Mouse (Mus musculus) heart, embryonic 10.5 days (tissue): ENCODE results near the gene Tmem59. TPM values are rescaled to one million over a fixed set of nuclear protein-coding genes. Genes with fewer than 3 reads are reported as not detected.
A peak's percentile ranks its signal among the peaks of the same experiment; 100 is the strongest.

Experiments
- DNase-seq: peaks from one replicate; pipeline ENCODE4 v3.0.0-alpha.2; 2017; ENCODE audit warnings: low spot score
- H3K27ac ChIP-seq: fragments of 300-500 bp; sonication (generic); 2 replicates; pipeline ENCODE4 v1.5.1; 2016; ENCODE audit warnings: mild to moderate bottlenecking
- H3K27me3 ChIP-seq: fragments of 300-500 bp; sonication (generic); 2 replicates; pipeline ENCODE4 v1.6.1; 2016; ENCODE audit warnings: mild to moderate bottlenecking; ENCODE audit not compliant: poor library complexity, insufficient read depth, severe bottlenecking
- H3K36me3 ChIP-seq: fragments of 300-500 bp; sonication (generic); 2 replicates; pipeline ENCODE4 v1.6.1; 2016; ENCODE audit warnings: mild to moderate bottlenecking, moderate library complexity
- H3K4me1 ChIP-seq: fragments of 300-500 bp; sonication (generic); 2 replicates; pipeline ENCODE4 v1.6.1; 2016; ENCODE audit warnings: mild to moderate bottlenecking
- H3K4me3 ChIP-seq: fragments of 300-500 bp; sonication (generic); 2 replicates; pipeline ENCODE4 v1.5.1; 2016; ENCODE audit warnings: mild to moderate bottlenecking, moderate library complexity
- H3K9me3 ChIP-seq: fragments of 300-500 bp; sonication (generic); 2 replicates; pipeline ENCODE4 v1.6.1; 2016; ENCODE audit warnings: mild to moderate bottlenecking, moderate library complexity
- WGBS: fragments of 180-500 bp; shearing (Covaris S2); methylation state at CpG from one replicate; pipeline ENCODE4 v1.1.7; 2016; 5-methylcytosine and 5-hydroxymethylcytosine counted together
- polyA plus RNA-seq: library from polyadenylated mRNA; unstranded; fragments of >200 nt; fragmentation: Nextera tagmentation; extraction: Ambion mirVana; gene quantifications from 2 replicates; pipeline ENCODE4 v1.2.1, GENCODE M21; 2016

Gene Tmem59
- polyA plus RNA-seq, 1 experiment from 2014 or later, result 299 TPM

DNA sequence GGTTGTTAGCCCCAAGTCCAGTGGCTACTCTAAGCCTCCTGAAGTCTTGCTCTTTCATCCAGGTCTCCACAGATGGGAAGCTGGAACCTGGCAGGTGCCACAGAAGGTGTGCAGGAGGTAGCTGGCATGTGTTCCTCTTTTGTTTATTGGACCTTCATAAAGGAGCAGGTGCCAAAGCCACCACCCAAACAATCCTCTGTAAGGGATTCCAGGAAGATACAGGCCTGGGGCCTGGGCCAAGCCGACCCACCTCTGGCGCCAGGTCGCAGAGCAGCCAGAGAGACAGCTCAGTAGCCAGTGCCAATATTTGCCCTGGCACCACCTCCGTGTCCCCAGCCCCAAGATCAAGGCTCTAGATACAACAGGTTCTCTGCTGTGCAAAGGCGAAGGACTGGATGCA lies 43.3 kb downstream of the Tmem59 start:
- WGBS, result 89% methylated on average over 5 of the region's 5 CpGs
- H3K4me3 ChIP-seq, result no peak overlapping the region
- H3K4me1 ChIP-seq, result peaks cover 8% of the 10 kb centered on the region
- H3K36me3 ChIP-seq, result no peaks in the 10 kb centered on the region
- DNase-seq, result no peak
- no peak overlapping the region for H3K27ac ChIP-seq
- H3K27me3 ChIP-seq, result peaks cover 16% of the 10 kb centered on the region; the same call in 1 of the 2 replicates
- no peaks in the 10 kb centered on the region for H3K9me3 ChIP-seq

- DNase-seq, result no peak
- no peaks in the 10 kb centered on the region for H3K36me3 ChIP-seq
- peaks cover 10% of the 10 kb centered on the region; the same call in 1 of the 2 replicates for H3K27me3 ChIP-seq
- H3K4me1 ChIP-seq, result no peaks in the 10 kb centered on the region
- no peak overlapping the region for H3K27ac ChIP-seq
- 80% methylated on average over 11 of the region's 11 CpGs for WGBS
- H3K9me3 ChIP-seq, result no peaks in the 10 kb centered on the region
- no peak overlapping the region for H3K4me3 ChIP-seq
These were observed 45.3 kb downstream of the Tmem59 start for GRCm38 (mm10) chr4:107223225-107224204.

DNA sequence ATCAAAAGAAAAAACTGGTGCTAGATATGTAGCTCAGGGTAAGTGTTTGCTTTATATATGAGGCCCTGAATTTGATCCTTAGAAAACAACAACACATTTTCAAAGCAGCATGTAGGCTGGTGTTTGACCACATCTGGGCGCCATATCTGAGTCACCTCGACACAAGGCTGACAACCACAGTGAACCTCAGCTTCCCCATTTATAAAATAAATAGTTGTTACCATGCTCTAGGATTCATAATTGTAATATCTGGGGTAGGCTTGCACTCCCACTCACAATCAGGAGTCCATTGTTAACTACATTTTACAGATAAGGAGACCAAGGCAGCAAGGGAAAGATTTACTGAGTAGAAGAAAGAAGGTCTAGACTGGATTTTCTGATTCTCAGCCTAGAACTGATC lies 48.1 kb downstream of the Tmem59 start:
- DNase-seq, result no peak
- no peak overlapping the region for H3K27ac ChIP-seq
- 83% methylated on average over 2 of the region's 2 CpGs for WGBS
- H3K27me3 ChIP-seq, result peaks cover 7% of the 10 kb centered on the region; the same call in 1 of the 2 replicates
- no peaks in the 10 kb centered on the region for H3K9me3 ChIP-seq
- peaks cover 2% of the 10 kb centered on the region; the same call in 1 of the 2 replicates for H3K36me3 ChIP-seq
- no peak overlapping the region for H3K4me3 ChIP-seq
- H3K4me1 ChIP-seq, result no peaks in the 10 kb centered on the region

DNA sequence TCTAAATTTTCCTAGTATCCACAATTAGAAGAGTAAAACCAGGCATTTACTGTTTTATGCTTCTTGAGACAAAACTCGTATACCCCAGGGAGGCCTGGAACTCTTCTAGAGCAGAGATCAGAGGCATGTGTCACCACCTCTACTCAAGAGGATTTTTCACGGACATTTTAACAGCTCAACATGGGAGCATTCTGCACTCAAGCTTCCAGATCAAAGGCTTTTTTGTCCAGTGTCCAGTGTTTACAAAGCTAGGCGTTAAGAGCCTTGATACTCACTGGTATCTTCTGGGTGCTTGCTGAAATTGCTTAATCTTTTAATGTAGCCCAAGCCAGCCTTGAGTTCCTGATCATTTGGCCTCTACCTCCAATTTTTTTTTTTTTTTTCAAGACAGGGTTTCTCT lies 54.0 kb downstream of the Tmem59 start:
- no peak overlapping the region for H3K4me3 ChIP-seq
- H3K27me3 ChIP-seq, result no peaks in the 10 kb centered on the region
- H3K4me1 ChIP-seq, result no peaks in the 10 kb centered on the region
- DNase-seq, result no peak
- peaks cover 50% of the 10 kb centered on the region for H3K36me3 ChIP-seq
- no peaks in the 10 kb centered on the region for H3K9me3 ChIP-seq
- WGBS, result 31% methylated on average over 3 of the region's 3 CpGs
- no peak overlapping the region for H3K27ac ChIP-seq

- Histone ChIP-seq H3K27ac (no peak overlapping the region), H3K9me3 (no peaks in the 10 kb centered on the region), H3K36me3 (peaks cover 96% of the 10 kb centered on the region), H3K4me1 (no peaks in the 10 kb centered on the region), H3K27me3 (no peaks in the 10 kb centered on the region), H3K4me3 (no peak overlapping the region)
- no peak for DNase-seq
- 80% methylated on average over 2 of the region's 2 CpGs for WGBS
These were observed 60.1 kb downstream of the Tmem59 start for GRCm38 (mm10) chr4:107238253-107238652.

- no peaks in the 10 kb centered on the region for H3K27me3 ChIP-seq
- 95% methylated on average over 6 of the region's 6 CpGs for WGBS
- H3K9me3 ChIP-seq, result no peaks in the 10 kb centered on the region
- H3K36me3 ChIP-seq, result peaks cover 81% of the 10 kb centered on the region
- no peak overlapping the region for H3K27ac ChIP-seq
- DNase-seq, result no peak
- H3K4me3 ChIP-seq, result no peak overlapping the region
- peaks cover 15% of the 10 kb centered on the region for H3K4me1 ChIP-seq
These were observed 62.0 kb downstream of the Tmem59 start for GRCm38 (mm10) chr4:107240196-107240595.

DNA sequence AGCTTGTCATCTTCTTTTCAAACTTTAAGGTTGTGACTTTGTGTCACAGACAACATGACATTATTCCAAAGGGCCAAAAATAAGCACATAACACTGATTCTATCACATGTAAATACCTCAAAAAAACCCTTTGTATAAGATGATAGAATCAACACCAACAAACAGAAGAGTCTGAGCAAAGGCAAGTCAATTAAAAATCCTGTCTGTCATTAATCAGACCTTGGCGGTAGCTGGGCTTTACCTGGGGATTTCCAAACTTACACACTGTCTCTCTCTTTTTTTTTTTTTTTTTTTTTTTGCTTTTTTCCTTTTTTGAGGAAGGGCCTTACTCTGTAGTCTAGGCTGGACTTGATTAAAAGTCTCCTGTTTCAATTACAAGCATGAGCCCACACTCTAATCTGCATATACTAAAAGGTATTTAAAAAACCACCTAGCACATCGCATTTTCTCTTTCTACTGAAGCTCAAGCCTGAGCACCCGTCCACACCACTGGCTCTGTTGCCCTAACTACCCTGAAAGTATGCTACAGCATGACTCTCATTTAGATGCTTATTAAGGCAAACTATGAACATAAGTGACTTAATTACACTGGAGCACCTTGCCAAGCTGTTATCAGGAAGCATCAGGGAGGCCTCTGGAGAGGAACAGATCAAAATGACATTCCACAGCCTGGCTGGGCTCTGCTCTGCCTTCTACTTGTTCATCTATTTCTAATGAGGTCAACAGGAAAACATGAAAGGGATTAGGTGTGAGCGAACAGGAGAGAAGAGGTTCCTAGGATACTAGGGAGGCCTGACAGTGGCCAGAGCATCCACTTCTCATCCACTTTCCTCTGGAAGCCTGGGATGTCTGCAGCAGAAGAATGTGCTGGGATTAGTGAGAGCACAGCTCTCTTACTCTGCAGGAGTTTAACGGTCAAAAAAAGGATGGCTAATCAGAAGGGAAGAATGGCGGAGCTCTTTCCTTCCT lies 65.5 kb downstream of the Tmem59 start:
- H3K4me3 ChIP-seq, result no peak overlapping the region
- whole genome bisulfite sequencing, result 59% methylated on average over 6 of the region's 6 CpGs
- H3K4me1 ChIP-seq, result peaks cover 29% of the 10 kb centered on the region
- peak overlapping the region; percentile 13; the same call in 1 of the 2 replicates for H3K27ac ChIP-seq
- no peaks in the 10 kb centered on the region for H3K9me3 ChIP-seq
- no peak for DNase-seq
- H3K36me3 ChIP-seq, result peaks cover 52% of the 10 kb centered on the region
- H3K27me3 ChIP-seq, result no peaks in the 10 kb centered on the region

- Histone ChIP-seq H3K36me3 (peaks cover 37% of the 10 kb centered on the region), H3K27ac (peak overlapping the region; percentile 13; the same call in 1 of the 2 replicates), H3K9me3 (no peaks in the 10 kb centered on the region), H3K27me3 (no peaks in the 10 kb centered on the region), H3K4me1 (peaks cover 42% of the 10 kb centered on the region), H3K4me3 (no peak overlapping the region)
- WGBS, result 77% methylated on average over 2 of the region's 2 CpGs
- no peak for DNase-seq
These were observed 67.2 kb downstream of the Tmem59 start for GRCm38 (mm10) chr4:107245368-107245767.

- Histone ChIP-seq H3K27me3 (no peaks in the 10 kb centered on the region), H3K4me3 (no peak overlapping the region), H3K4me1 (peaks cover 47% of the 10 kb centered on the region), H3K9me3 (no peaks in the 10 kb centered on the region), H3K36me3 (peaks cover 30% of the 10 kb centered on the region), H3K27ac (peak overlapping the region; percentile 49; the same call in 1 of the 2 replicates)
- DNase-seq, result no peak
- 49% methylated on average over 1 of the region's 1 CpGs for WGBS
These were observed 67.8 kb downstream of the Tmem59 start for GRCm38 (mm10) chr4:107246040-107246439.

DNA sequence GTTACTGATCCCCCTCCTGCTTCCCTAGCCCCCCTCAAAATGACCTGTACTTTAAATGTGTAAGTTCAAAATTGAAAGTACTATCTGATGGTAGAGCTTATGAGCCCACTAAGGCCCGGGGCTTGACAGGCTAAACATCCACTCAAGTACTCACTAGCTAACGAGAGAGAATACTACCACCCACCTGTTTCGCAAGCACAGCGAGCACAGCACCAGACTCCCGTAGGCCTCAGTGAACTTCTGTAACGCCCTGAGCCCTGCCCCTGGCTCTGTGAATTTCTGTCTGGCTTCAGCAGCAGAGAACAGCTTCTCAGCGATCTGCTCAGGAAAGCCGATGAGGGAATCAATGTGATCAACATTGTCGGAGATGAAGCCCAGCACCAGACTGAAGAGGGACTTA lies 68.9 kb downstream of the Tmem59 start:
- Histone ChIP-seq H3K4me3 (no peak overlapping the region), H3K27me3 (no peaks in the 10 kb centered on the region), H3K9me3 (no peaks in the 10 kb centered on the region), H3K4me1 (peaks cover 56% of the 10 kb centered on the region), H3K27ac (peak overlapping the region; percentile 59), H3K36me3 (peaks cover 19% of the 10 kb centered on the region)
- 67% methylated on average over 9 of the region's 9 CpGs for WGBS
- DNase-seq, result no peak

DNA sequence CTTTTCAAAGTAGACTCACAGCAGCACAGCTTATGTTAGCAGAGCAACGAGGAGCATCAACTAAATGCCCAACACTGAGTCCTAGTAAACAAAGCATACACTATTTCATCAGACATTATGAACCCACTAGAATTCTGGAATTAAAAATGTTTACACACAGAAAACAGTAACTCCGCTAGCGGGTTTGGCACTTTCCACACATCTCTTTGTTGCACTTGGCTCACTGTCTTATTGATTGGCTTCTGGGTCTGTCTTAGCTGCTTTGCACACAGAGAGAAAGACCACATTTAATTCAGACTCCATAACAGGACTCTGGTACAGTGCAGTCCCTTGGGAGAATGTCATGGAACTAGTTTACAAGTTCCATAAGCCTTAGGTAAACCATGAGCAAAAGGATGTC lies 69.9 kb downstream of the Tmem59 start:
- H3K4me3 ChIP-seq, result no peak overlapping the region
- H3K36me3 ChIP-seq, result peaks cover 12% of the 10 kb centered on the region
- DNase-seq, result no peak
- peaks cover 64% of the 10 kb centered on the region for H3K4me1 ChIP-seq
- H3K9me3 ChIP-seq, result no peaks in the 10 kb centered on the region
- 90% methylated on average over 3 of the region's 3 CpGs for WGBS
- no peak overlapping the region for H3K27ac ChIP-seq
- H3K27me3 ChIP-seq, result no peaks in the 10 kb centered on the region

GRCm38 (mm10) chr4:107249471-107249870 lies 71.3 kb downstream of the Tmem59 start:
- 16% methylated on average over 2 of the region's 2 CpGs for WGBS
- peak; percentile 82 for DNase-seq

More at GRCm38 (mm10) chr4:107249471-107249870, 71.3 kb downstream of the Tmem59 start:
- H3K4me1 ChIP-seq, result peaks cover 64% of the 10 kb centered on the region
- H3K27ac ChIP-seq, result peak overlapping the region; percentile 36; the same call in 1 of the 2 replicates
- no peaks in the 10 kb centered on the region for H3K27me3 ChIP-seq
- peaks cover 8% of the 10 kb centered on the region; the same call in 1 of the 2 replicates for H3K36me3 ChIP-seq
- no peaks in the 10 kb centered on the region for H3K9me3 ChIP-seq
- H3K4me3 ChIP-seq, result no peak overlapping the region
